Mouse (Mus musculus) ovary, postnatal 36 days (tissue): ENCODE measurements at regions not wholly inside any gene's neighbourhood (a gene's known extent, or its start where the extent isn't known, plus 50 kb on each side); places are given as distances from the start of the nearest gene placed in this dataset.
A peak's percentile ranks its signal among the peaks of the same experiment; 100 is the strongest.

ENCODE experiments used
- DNase-seq: peaks from one replicate; pipeline ENCODE4 v3.0.0; 2022; ENCODE audit warnings: low spot score, mixed read lengths

DNA sequence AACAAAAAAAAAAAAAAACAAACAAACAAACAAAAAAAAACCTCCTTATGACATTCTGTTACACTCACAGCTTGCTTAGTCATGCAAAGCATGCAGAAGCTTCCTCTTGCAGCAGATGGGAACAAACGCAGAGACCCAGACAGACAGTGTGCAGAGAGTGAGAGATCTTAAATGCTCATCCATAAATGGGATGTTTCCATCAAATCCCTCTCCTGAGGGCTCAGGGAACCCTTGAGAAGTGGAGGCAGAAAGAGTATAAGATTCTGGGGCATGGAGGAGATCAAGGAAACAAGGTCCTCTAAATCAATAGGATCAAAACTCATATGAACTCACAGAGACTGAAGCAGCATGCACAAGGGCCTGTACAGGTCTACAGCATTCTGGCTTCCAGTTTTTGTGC is 52.5 kb downstream of the Adm start:
- DNase-seq = no peak

DNA sequence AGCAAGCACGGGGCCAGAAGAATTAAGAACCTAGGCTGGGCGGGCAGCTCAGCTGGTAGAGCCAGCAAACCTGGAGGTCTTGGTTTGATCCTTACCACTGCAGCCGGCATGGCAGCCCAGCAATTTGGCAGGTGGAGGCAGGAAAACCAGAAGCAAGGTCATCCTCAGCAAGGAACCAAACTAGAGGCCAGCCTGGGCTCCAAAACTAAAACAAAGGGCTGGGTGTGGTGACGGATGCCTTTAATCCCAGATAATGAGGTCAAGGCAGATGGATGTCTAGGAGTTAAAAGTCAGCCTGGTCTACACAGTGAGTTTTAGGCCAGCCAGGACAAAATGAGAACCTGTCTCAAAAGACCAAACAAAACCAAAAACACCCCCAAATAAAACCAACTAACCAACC is 55.5 kb downstream of the Adm start:
- DNase-seq = no peak

DNA sequence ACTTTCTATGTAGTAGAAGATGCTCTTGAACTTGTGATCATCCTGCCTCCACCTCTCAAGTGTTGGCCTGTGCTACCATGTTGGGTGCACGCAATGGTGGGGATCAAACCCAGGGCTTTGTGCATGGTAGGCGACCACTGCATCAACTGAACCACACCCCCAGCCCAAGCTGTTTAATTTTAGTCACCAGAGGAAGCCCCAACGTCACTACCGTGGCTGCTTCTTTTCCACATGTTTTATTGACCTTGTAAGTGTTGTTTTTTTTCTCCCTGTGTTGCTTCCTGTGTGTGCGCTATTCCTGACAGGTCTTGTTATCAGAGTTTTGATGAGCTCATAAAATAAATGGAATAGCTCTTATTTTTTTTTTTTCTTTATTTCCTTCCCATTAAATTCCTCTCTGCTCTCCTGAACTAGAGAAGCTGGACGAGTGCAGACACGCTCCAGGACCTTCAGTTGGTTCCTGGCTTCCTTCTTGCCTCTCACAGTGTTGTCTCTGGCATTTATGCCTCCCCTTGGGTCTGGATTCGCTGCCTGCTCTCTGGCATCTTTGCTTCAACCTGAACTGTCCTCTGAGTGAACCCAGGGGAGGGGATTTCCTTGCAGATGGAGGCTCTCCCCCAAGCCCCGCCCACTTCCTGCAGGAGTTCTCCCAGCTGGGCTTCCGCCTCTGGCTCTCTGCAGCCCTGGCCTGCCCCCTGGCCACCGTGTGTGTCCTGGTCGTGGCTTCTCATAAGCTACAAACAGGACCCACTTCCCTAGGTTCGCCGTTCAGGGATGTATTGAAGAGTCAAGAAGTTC is 61.6 kb downstream of the Adm start:
- peak; percentile 64 for DNase-seq

DNA sequence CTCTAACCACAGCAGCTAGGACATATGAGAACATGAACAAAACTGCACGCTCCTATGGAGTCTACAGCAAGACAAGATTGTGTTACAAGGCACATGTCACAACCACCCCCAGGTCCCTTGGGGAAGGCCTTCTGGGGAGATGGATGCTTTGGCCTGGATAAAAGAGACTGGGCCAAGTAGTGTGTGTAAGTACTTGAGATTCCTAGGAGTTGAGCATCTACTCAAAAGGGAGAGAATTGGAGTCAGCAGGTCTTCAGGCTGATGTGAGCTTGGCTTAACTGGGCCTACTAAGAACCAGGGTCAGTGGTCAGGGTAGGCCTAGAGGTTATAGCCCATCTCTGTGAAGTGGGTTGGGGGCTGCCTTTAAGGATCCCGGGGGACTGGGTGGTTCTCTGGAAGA is 62.8 kb downstream of the Adm start:
- no peak for DNase-seq

DNA sequence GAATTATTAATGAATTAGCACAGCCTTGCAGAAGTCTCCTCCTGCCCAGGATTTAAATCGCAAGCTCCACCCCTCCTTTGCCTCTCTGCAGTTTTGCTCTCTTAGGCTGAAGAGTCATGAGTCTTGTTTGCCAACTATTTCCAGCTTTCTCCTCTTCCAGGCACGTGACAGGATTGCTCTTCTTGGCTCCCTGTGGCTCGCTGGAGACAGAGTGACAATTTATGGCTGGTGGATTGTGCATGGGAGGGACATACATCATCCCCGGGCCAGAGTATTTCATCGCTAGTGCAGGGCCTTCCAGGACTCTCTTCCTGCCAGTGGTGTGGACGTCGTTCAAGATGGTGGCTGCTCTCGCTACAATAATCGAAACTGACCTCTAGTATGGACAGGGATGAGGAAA is 63.4 kb downstream of the Adm start:
- no peak for DNase-seq

DNA sequence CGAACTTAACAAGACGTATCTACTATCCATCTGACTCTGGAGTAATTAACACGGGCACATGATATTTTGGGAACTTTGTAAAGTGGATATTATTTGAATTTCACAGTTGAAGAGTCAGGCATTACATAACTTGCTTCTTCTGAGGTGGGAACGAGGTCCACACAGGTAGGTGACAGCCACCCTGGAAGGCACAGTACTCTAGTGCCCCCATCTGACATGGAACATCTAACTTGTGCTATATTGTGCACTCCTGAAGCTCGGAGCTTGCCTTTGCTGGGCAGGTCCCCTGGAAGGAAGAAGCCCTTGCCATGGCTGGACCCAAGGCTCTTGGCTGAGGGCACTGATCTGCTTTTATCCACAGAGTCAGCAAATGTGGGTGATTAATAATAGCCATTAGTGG is 66.8 kb downstream of the Adm start:
- no peak for DNase-seq

DNA sequence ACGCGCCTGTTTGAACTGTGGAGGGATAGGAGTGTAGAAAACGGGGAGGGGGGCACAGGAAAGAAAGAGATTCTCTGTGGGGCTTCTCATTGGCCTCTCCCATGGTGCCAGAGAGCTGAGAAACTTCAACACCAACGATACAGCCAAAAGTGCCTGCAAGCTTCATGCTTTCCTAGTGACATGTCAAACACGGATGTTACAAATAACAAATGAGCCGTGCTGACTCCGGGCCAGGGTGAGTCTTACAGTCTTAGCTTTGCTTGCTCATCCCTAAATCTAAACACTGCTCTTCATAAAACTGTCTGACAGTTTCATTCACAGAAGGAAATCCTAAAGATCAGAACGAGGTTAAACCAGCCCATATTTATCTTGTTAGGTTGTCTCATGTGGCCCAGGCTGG is 68.3 kb downstream of the Adm start:
- DNase-seq = no peak

DNA sequence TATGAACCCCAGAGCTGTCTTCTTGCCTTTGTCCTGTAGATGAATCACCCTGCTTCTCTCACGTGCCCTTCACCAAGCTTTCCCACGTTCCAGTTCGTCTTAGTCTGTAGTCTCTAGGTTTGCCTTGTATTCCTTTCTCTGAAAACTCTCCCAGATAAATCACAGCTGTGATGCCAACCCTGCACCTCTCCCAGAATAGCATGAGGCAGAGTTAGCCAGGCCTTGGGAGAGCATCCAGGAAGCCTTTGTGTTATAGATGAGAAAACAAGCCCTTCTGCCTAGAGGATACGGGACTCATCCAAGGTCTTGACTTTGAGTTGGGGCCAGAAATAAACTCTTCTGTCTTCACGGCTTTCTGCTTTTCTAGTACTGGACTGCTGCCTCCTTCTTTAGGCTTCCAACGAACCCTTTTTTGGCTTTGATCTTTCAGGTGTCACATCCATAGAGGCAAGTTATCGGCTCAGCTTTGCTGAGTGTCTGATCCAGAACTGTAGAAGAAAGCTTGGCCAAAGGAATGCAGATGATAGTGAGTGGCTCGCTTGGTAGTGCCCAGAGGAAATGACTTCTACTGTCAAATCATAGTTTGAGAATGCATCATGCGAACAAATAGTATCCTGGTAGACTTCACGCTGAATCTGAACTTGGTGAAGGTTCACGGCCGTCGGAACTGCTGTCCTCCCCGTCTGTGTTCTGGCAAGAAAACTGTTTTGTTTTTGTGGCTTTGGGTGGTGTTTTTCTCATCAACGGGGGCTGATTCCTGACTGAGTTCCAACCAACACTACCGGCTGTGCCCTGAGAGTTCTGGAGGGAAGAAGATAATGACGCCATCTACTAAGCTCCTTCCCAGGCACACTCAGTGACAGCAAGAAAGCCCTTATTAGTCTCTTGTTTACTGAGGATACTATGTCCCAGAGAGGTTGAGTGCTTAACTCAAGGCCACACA is 69.5 kb upstream of the Ampd3 start:
- DNase-seq = peak; percentile 38

DNA sequence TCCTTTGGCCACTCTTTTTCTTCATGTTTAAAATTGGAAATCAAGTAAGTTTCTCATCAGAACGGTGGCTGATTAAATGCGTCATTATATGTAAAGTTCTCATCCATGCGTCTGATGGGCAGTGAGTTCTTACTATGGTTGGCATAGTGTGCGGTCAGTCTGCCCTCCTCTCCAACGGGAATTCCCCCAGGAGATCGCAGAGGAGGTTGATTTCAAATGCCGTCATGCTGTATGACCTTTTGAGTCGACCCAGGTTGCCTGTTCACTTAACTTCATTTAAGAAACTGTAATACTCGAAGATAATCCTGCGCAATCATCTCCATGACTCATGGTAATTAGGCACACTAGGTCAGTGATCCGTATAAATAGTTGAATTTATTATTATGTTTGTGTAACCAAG is 68.4 kb upstream of the Ampd3 start:
- no peak for DNase-seq

DNA sequence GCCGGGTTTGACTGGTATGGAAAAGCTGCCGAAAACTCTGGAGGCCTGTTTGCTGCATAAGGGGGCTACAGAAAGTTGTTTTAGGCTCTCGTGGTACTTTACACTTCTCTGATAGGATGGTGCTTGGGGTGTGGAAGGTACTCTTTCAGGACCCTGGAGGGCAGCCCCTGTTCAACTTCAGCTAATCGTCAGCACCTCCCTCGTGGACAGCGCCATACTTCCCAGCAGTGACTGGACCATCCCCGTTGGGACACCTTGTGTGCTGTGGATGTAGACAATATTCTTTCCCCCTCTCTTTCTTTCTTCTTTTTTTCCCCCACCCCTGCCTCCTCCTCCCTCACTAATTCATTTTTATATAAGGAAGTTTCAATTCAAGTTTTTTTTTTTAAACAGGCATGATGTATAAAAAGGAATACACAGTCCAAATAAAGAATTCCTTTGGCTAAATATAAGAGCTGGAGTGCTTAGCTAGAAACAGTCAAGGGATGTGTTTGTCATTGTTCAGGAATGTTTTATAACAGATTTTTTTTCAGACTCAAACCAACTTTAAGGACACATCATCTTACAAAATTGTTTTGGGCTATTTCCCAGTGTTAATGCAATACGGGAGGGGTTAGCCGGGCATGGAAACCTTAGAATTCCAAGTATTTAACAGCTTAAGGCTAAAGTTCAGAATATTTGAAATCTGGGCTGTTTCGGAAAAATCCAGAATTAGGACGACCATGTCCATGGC is 66.2 kb upstream of the Ampd3 start:
- DNase-seq = peak; percentile 63

DNA sequence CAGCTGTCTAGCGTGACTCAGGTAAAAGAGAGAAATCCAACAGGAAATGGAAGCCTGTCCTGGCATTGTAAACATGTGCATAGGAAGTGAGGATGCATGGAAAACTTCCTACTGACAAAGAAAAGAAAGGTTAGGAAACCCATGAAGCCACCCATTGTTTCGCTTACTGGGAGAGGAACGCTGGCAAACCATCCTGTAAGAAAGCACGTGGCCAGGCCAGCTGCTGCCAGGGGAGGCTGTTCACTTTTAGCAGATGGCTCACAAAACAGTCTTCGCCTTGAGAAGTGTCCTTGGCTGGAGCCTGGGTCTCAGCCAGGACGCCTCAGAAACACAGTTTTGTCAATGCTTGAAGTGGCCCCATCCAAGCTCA is 65.6 kb upstream of the Ampd3 start:
- peak; percentile 39 for DNase-seq

DNA sequence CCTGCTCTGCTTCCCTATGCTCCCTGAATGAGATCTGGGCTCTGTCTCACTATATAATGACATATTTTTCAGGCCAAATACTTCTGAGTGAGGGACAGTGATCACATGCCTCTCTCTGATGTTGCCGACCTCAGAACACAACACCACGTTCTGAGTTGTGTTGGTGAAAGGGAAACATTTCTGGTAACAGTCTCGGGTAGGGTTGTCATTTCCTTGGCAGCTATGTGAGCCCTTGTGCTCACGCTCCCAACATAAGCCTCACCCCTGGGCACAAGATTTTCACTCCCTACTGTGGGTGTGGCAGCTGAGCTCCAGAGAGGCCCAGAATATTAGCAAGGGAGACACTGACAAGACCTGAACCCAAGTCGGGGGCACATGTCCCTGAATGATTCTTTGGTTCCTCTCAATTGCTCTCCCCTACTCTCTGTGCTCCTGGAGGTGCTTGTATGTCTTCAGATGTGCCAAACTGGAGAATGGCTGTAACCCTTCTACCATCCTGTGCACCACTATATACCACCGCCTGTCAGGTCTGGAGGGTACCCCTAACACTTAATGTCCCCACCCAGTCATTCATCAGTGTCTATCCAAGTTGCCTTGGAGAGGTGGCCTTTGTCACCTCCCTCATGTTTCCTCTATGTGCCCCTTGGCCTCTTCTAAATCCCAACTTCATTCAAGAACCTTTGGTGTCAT is 62.5 kb upstream of the Ampd3 start:
- DNase-seq = no peak

DNA sequence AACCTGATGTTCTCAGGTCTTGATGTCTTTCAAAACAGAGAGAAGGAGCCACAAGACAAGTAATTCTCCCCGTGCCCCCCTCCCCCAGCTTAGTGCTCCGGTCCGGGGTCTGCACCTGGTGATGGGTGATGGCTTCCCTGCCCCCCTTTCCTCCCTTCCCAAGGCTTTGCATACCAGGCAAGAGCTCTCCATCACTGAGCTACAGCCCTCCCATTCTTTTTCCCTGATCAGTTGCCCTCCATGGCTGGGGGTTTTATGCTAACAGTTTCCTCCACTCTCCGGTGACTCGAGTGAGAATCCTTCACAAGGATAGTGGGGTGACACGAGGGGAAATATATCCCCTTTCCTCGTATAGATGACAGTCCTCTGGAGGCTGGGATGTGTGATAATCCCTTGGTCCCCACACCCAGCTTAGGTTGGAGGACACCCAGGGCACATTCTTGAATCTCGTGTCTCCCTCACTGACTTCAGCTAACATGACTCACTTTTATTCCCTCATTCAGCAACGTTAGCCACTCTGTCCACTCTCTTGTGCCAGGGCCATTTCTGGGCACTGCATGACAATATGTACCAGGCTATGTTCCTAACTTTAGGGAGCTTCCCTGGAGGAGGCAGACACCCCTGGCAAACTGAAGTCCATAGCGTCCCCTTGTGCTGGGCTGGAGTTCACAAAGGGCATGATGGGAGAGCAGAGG is 61.9 kb upstream of the Ampd3 start:
- no peak for DNase-seq

DNA sequence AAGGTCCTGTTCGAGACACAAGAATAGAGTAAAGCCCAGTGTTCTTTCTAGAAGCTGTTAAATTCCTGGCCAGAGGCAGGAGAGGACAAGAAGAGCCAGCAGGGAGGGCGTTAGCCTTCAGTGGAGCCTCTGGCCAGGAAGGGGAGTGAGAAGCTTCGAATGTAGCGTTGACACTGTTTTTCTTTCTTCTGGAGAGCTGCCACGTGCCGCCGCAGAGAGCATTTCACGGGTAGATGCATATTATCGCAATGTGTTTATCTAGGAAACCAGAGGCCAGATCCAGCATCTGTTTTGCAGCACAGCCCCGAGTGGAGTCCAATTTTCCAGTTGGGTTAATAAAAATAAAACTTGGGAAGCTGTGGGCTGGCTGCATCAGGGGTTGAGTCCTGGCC is 61.3 kb upstream of the Ampd3 start:
- DNase-seq = peak; percentile 42

DNA sequence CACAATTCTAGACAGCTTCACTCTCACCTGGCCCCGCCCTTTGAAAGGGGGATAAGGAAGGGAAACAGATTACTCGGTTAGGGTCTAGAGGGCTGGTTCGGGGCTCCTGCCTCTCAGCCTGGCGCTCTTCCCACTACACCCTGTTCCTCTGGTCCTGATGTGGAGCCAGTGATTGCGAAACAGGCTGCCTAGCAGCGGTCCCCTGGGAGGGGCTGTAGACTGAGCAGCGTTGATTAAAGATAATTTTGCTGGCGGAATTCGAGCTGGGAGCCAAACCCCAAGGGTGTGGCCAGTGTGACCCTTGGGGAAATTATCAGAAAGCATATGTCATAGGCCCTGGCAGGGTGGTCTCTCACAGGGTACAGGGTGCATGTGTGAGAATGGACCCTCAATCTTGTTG is 59.9 kb upstream of the Ampd3 start:
- peak; percentile 59 for DNase-seq

DNA sequence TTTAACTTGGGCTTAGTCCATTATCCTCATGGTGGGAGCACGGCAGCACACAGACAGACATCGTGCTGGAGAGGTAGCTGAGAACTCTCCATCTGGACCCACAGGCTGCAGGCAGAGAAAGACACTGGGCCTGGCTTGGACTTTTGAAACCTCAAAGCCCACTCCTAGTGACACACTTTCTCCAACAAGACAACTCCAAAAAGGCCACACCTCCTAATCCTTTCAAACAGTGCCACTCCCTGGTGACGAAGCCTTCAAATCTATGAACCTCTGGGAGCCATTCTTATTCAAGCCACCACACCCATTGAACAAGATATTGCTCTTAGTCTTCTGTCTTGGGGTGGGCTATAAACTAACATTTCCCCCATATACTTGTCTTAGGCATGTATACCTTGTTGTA is 59.2 kb upstream of the Ampd3 start:
- DNase-seq = no peak

DNA sequence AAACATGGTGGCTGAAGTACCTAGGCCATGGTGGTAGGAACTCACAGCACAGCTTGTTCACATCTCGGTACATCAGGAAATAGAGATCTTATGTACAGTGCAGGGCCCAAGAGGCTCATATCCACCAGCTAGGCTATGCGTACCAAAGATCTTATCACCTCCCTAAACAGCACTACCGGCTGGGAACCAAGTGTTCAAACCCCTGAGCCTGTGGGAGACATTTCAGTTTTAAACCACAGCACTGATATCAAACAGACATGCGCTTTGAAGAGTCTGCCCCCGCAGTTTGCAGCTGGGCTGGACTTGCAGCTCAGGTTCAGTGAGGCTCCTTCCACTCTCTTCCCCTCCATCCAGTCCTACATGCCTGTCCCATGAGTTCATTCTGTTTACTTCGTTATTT is 58.4 kb upstream of the Ampd3 start:
- no peak for DNase-seq

DNA sequence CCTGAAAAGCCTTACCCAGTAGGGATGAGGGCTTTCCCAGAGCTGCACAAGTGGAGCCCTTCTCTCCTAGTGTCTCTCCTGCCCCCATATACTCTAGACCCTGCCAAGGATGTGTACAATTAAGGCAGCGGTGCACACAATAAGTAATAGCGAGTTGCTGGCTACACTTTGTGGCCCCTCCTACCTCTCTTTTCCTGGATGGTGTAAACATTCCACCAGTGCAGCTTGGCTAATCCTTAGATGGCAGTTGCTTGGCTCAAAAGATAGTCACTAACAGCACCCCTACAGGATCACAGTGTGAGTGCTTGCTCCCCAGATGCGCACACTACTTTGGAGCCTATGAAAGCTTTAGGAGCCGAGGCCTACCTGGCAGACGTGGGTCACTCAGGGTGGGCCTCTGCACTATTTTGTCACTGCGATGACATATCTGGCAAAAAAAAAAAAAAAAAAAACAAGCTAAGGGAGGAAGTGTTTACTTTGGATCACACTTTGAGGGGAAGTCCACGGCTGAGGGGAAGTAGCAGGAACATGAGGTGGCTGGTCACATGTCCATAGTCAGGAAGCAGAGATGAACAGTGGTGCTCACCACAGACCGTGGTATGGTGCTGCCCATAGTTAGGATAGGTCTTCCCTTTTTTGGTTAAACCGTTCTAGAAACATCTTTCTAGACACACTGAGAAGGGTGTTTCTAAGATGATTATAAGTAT is 57.6 kb upstream of the Ampd3 start:
- no peak for DNase-seq

DNA sequence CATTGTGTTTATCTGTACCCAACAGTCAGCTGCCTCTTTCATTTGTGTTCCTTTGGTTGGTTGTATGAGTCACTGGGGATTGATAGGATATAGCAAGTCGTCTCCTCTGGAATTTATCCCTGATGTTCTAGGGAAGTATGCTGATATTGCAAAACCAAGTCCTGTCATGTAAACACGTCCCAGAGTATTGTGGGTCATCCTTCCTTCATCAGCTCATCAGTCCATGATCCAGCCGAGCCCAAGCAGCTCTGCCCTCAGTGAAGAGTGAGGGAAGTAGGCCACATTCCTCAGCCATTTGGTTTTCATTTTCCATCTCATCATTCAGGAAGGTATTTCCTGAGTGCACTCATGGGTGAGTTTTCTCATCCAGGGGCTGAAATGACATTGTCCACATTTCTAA is 54.3 kb upstream of the Ampd3 start:
- no peak for DNase-seq

DNA sequence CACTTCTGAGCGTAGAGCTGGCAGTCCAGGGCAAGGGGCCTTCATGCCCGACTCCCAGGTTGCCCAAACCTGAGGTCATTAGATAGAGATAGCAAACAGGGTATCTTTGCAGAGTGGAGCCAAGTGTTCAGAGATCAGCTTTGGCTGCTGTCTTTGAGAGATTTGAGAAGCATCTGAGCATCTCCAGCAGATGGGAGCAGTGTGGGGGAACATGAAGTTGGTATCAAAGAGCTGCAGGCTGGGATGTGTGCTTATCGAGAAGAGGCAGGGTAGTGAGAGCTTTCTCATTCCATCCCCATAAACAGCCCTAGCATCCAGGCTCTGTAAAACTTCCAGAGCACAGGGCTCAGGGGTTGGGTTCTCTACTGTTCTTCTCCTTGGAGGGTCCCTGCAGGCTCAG is 52.9 kb upstream of the Ampd3 start:
- no peak for DNase-seq

DNA sequence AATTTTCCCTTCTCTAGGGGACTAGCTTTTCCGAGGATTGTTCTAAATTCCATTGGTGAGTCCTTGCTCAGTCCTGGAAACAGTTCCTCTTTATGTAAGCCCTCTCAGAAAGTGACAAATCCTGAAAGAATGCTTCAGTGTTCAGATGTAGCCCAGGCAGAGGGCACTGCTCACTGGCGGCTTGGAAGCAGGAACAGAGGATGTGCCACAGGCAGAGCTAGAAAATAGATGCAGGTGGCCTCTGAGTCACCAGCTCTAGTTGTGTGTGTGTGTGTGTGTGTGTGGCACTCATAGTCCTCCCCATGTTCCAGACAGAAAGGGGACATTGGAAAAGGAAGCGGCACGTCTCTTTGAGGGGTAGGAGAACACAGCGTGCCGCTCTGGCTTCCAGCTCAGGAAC is 52.5 kb upstream of the Ampd3 start:
- DNase-seq = no peak
